Mouse (Mus musculus): ENCODE data around the gene Klk1b9. TPM values are rescaled to one million over a fixed set of nuclear protein-coding genes. Genes with fewer than 3 reads are reported as not detected.

The Klk1b9 gene
- total RNA-seq, 1 experiment from 2014 or later: not detected

Other genes starting within 250 kb of the Klk1b9 start
- gene Klk12, start 207.2 kb upstream of the Klk1b9 start, total RNA-seq (2017): not detected in 3 replicates
- gene Klk11, start 201.5 kb upstream of the Klk1b9 start, total RNA-seq (2017): not detected in 3 replicates
- gene Klk10, start 195.0 kb upstream of the Klk1b9 start, total RNA-seq (2017): not detected in 3 replicates
- gene Klk9, start 184.2 kb upstream of the Klk1b9 start, total RNA-seq (2017): not detected in 3 replicates
- gene Klk8, start 178.5 kb upstream of the Klk1b9 start, total RNA-seq (2017): 4.4 to 5.0 TPM in 2 of 3 replicates, not detected in the other
- not detected in 3 replicates for gene Klk7, start 164.8 kb upstream of the Klk1b9 start, total RNA-seq (2017)
- not detected in 3 replicates for gene Klk6, start 151.6 kb upstream of the Klk1b9 start, total RNA-seq (2017)
- not detected in 3 replicates for gene Klk5, start 134.1 kb upstream of the Klk1b9 start, total RNA-seq (2017)
- gene Klk4, start 94.9 kb upstream of the Klk1b9 start, total RNA-seq (2017): not detected in 3 replicates
- gene Klk15, start 42.3 kb upstream of the Klk1b9 start, total RNA-seq (2017): not detected in 3 replicates
- not detected in 3 replicates for gene Klk1b8, start 25.4 kb upstream of the Klk1b9 start, total RNA-seq (2017)
- gene Klk1b1, start 9.3 kb upstream of the Klk1b9 start, total RNA-seq (2017): not detected in 3 replicates
- not detected in 3 replicates for gene Klk1b11, start 19.8 kb downstream of the Klk1b9 start, total RNA-seq (2017)
- not detected in 3 replicates for gene Klk1b26, start 36.1 kb downstream of the Klk1b9 start, total RNA-seq (2017)
- gene Klk1b27, start 76.2 kb downstream of the Klk1b9 start, total RNA-seq (2017): 2.3 TPM in 1 of 3 replicates, not detected in the others
- not detected in 3 replicates for gene Klk1b21, start 126.3 kb downstream of the Klk1b9 start, total RNA-seq (2017)
- gene Klk1b22, start 136.6 kb downstream of the Klk1b9 start, total RNA-seq (2017): not detected in 3 replicates
- not detected in 3 replicates for gene Klk1b16, start 160.7 kb downstream of the Klk1b9 start, total RNA-seq (2017)
- not detected in 3 replicates for gene Klk1b24, start 212.2 kb downstream of the Klk1b9 start, total RNA-seq (2017)
- not detected in 3 replicates for gene Klk1b3, start 222.1 kb downstream of the Klk1b9 start, total RNA-seq (2017)
- gene Klk1b4, start 231.4 kb downstream of the Klk1b9 start, total RNA-seq (2017): not detected in 3 replicates
- not detected in 3 replicates for gene Klk1b5, start 239.9 kb downstream of the Klk1b9 start, total RNA-seq (2017)
- gene Klk1, start 249.3 kb downstream of the Klk1b9 start, total RNA-seq (2017): not detected in 3 replicates